Mouse (Mus musculus): Measurements from ENCODE around the gene Slc25a14.

The Slc25a14 gene

DNA sequence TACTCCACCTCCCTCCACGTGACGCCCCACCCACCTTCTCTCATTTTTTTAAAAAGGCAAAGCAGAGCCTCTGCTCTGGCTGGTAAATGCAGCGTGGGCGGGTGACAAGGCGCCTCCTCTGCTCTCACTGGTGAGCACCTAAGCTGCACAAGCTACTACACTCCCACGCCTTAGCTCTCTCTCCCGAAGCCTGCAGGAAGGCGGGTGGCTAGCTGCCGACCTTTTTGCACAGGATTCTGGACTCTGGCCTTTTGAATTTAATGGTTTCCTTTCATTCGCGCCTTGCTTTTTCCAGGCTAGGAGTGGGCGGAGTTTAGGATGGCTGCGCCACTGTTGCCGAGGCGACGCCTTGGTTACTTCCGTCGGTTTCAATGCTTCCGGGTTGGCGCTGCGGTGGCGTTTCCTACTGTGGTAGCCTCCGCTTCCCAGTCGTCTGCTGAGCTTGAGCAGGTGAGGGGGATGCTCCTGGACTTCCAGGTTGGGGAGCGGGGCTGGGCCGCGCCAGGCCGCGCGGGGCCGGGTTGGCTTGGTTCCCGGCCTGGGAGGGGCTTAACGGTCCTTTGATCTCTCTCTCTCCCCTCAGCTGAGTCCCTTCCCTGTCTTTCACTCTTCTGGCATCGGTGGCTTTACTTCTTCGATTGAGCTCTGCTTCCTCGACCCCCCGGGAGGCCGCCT is at the start of gene Slc25a14:
Gene Slc25a14 (plus strand): TSS at position 35 of the 675 bp plus-strand sequence.
- DNase-seq (ENCODE audit: low read depth, low spot score), result peak; percentile 88

DNA sequence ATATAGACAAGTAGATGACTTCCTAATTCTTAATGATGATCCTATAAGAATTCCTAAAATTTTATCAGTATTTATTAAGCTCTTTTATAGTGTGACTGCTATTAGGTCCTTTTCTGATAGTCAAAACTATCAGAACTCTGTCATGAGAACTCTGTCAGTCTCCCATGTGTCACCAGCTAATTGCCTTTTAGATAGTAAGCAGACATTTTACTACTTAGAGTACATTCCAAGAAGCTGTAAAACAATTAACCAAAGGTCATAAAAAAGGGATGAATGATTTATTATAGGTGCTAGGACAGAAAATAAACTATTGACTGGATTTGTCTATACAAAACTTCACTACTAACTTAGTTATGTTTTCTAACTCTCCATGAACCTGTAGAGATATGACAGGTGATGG is 39.9 kb upstream of the Slc25a14 start:
- no peak for DNase-seq (ENCODE audit: low read depth, low spot score)

DNA sequence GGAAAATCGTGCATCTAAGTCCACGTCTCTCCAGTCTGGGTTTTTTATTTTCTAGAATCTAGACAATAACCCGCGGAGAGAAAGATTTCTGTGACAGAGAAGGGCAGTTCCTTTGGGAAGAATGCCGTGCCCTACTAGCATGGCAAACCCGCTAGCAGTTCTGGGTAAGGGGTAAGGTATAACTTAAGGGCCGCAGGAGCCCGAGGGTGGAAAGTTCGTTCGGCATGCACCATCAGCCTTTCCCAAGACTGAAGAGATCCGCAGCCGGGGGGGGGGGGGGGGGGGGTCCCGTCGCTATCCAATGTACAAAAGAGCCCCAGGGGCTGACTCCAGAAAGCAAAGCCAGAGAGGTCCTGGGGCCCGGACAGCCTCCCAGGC is 29.5 kb upstream of the Slc25a14 start:
- no peak for DNase-seq (ENCODE audit: low read depth, low spot score)

GRCm38 (mm10) chrX:48594099-48594760 is 29.0 kb upstream of the Slc25a14 start, which contains the start of gene Zfp280c:
Gene Zfp280c (minus strand): TSS chrX:48594504.
- DNase-seq (ENCODE audit: low read depth, low spot score), result peak; percentile 63

DNA sequence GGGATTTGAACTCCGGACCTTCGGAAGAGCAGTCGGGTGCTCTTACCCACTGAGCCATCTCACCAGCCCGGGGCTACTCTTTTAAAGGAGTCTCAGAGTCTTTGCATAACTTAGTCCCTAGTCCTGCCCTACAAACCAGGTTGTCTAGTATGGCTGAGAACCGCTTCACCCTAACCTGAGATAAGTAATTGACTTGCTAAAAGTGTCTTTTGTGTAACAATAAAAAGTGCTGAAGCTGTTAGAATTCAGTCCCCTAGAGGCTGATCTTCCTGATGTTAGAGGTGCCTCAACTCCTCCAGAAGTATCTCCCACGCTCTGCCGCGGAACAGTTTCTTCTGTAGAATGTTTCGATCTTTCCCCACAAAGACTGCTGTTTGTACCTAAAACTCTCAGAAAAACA is 27.2 kb upstream of the Slc25a14 start:
- peak; percentile 90 for DNase-seq (ENCODE audit: low read depth, low spot score)

GRCm38 (mm10) chrX:48596906-48597305 is 26.3 kb upstream of the Slc25a14 start:
- DNase-seq (ENCODE audit: low read depth, low spot score), result no peak

- DNase-seq (ENCODE audit: low read depth, low spot score), result no peak
Measured at GRCm38 (mm10) chrX:48604872-48605271, 18.3 kb upstream of the Slc25a14 start.

GRCm38 (mm10) chrX:48623049-48623378 is 199 bp upstream of the Slc25a14 start:
- DNase-seq (ENCODE audit: low read depth, low spot score), result no peak

- DNase-seq (ENCODE audit: low read depth, low spot score), result no peak
Measured at GRCm38 (mm10) chrX:48624054-48624420, 824 bp downstream of the Slc25a14 start.

GRCm38 (mm10) chrX:48637032-48637431 is 13.8 kb downstream of the Slc25a14 start:
- DNase-seq (ENCODE audit: low read depth, low spot score), result peak; percentile 28

DNA sequence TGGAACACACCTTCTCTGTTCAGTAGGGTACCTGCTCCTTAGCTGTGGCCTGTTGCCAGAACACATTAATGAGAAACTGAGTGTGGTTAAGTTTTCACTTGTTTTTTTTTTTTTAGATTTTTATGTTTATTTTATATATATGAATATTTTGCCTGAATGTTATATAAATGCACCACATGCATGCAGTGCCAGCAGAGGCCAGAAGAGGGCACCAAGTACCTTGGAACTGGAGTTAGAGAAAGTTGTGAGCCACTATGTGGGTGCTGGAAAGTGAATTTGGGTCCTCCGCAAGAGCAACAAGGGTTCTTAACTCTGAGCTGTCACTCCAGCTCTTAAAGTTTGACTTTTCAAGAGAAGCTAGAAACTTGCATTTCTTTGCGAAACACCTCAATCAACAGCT is 20.9 kb downstream of the Slc25a14 start:
- DNase-seq (ENCODE audit: low read depth, low spot score), result peak; percentile 12

- peak; percentile 1 for DNase-seq (ENCODE audit: low read depth, low spot score)
Measured at GRCm38 (mm10) chrX:48666807-48667206, 43.6 kb downstream of the Slc25a14 start.

DNA sequence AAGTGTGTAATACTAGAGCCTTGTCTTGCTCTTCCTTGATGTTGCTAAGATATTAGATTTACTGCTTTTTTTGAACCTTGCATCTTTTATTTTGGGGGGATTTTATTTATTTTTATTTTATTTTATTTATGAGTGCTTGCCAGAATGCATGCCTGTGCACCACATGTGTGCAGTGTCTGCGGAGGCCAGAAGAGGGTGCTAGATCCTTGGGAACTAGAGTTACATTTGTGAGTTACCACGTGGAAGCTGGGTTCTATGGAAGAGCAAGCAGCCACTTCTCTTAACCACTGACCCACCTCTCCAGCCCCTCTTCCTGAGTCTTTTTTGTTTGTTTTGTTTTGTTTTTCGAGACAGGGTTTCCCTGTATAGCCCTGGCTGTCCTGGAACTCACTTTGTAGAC is 46.4 kb downstream of the Slc25a14 start:
- peak; percentile 53 for DNase-seq (ENCODE audit: low read depth, low spot score)

DNA sequence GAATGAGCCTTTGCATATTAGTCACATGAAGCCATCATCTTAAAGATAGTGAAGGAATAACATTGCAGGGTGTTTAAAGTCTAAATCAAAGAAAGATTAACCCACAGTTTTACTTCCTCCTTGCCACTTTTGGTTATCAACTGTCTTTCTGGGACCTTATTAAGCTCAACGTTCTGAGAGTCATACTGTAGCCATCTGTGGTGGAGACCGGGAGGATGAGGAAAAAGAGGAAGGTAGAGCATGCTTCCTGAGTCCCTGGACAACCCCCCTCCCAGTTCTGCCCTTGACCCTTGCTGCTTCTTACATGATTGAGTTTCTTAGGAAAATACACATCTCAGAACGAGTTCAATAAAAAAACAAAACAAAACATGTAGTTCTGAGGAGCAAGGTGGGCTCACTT is 48.5 kb downstream of the Slc25a14 start:
- no peak for DNase-seq (ENCODE audit: low read depth, low spot score)

GRCm38 (mm10) chrX:48674171-48674570 is 51.0 kb downstream of the Slc25a14 start, which contains the start of gene Gpr119:
Gene Gpr119 (minus strand): TSS chrX:48674478.
- DNase-seq (ENCODE audit: low read depth, low spot score), result no peak

GRCm38 (mm10) chrX:48683451-48683850 is 60.2 kb downstream of the Slc25a14 start:
- DNase-seq (ENCODE audit: low read depth, low spot score), result peak; percentile 44

DNA sequence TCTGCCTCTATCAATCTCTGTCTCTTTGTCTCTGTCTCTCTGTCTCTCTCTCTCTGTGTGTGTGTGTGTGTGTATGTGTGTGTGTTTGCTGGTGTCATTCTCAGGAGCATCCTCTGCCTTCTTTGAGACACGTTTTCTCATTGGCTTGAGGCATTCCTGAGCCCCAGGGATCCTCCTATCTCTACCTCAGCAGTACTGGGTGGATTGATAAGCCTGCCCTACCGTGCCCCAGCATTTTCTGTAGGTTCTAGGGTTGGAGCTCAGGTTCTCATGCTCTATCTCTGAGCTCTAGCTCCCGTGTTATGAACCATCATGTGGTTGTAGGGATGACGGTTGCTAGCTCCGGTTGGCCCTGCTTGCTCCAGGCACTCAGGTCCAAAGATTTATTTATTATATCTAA is 60.6 kb downstream of the Slc25a14 start:
- DNase-seq (ENCODE audit: low read depth, low spot score), result no peak

- peak; percentile 51 for DNase-seq (ENCODE audit: low read depth, low spot score)
Measured at GRCm38 (mm10) chrX:48694460-48694859, 71.2 kb downstream of the Slc25a14 start.

DNA sequence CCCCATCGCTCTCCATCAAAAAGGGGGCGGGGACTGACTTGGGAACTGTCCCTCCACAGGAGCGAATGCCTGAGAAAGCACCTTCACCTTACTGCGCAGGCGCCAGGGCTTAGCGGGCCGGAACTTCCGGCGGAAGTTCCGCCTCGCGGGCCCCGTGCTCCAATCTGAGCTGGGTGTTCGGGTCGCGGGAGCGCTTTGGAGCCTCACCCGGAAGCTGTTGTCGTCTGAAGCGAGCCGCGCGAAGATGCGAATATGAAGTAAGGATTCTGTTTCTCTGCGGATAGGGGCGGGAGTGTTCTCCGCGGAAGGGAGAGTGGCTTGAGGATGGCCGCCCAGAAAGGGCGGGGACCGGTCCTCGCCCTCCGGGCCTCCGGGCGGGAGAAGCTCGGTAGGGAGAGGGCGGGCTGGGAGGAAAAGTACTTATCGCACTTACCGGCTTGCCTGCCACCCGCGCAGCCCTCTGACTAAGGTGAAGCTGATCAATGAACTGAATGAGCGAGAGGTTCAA is 71.7 kb downstream of the Slc25a14 start, which contains the start of gene Rbmx2:
Gene Rbmx2 (plus strand): TSS at position 141 of the 508 bp plus-strand sequence.
- peak; percentile 93 for DNase-seq (ENCODE audit: low read depth, low spot score)

- DNase-seq (ENCODE audit: low read depth, low spot score), result peak; percentile 21
Measured at GRCm38 (mm10) chrX:48709701-48710100, 86.5 kb downstream of the Slc25a14 start.

All from ES-CJ7 (cell line).